Mouse (Mus musculus) C2C12 (cell line): ENCODE measurements at regions not wholly inside any gene's neighbourhood (a gene's known extent, or its start where the extent isn't known, plus 50 kb on each side); places are given as distances from the start of the nearest gene placed in this dataset.

Experiments used
- CEBPB ChIP-seq: IDR thresholded peaks from one replicate; pipeline ENCODE4 v1.6.1; 2011; ENCODE audit warnings: low read depth, mild to moderate bottlenecking, control low read depth, moderate library complexity
- CTCF ChIP-seq: IDR thresholded peaks from one replicate; pipeline ENCODE4 v1.5.1; 2011; ENCODE audit not compliant: control insufficient read depth, insufficient read depth, insufficient read length
- MYOG ChIP-seq: IDR thresholded peaks from one replicate; pipeline ENCODE4 v1.6.1; 2011; ENCODE audit not compliant: control insufficient read depth, insufficient read length; ENCODE audit errors: extremely low read depth
- USF1 ChIP-seq: IDR thresholded peaks from one replicate; pipeline ENCODE4 v1.6.1; 2011; ENCODE audit warnings: low read depth, mild to moderate bottlenecking, control low read depth, moderate library complexity

GRCm38 (mm10) chr6:31830610-31831009 lies 219.4 kb upstream of the 1700012A03Rik start:
- TF ChIP-seq CTCF = no peak
- no peak for TF ChIP-seq MYOG
- TF ChIP-seq CEBPB = no peak
- no peak for TF ChIP-seq USF1
